Mouse (Mus musculus): Measurements from ENCODE around the gene Wdr72. TPM values are rescaled to one million over a fixed set of nuclear protein-coding genes. Genes with fewer than 3 reads are reported as not detected.

The Wdr72 gene
- 0.56 and 0.69 TPM in 2 replicates for polyA plus RNA-seq (2016; fragmentation: Nextera tagmentation; extraction: Ambion mirVana)

DNA sequence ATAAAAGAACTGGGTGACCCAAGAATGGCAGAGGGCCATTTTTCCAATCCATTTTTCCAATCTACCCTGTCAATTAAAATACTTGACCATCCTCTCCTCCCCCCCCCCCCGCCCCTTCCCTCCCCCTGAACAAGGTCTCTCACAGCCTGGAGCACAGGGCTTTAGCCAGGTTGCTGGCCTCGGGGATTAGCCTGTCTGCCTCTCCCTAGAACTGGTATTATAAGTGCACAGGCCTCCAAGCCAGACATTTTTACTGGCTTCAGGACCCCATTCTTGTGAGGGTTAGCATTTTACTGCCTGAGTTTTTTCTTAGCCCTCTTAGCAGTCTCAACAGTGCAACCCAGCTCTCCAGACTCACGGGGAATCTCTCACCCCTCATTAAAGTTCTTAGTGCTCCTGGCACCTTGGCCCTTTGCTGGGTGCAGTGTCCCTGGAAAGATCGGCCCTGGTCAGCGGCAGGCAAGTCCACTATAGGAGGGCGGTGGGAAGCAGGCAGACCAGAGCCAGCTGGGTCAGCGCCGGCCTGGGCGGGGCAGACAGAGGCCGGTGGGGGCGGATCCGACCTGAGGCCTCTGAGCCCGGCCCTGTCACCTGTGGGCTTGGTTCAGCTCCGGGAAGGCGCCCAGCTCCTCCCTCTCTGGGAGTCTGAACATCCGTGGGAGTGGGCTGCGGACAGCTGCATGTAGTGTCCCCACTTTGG lies at the start of gene Wdr72:
TSS of gene Wdr72 (plus strand) at position 596 of the 700 bp plus-strand sequence.
- 8% methylated on average over 16 of the region's 17 CpGs for WGBS
- H3K9ac ChIP-seq, result no peak within 1 kb of the TSS
- H3K27me3 ChIP-seq, result 0 out of 2 replicates have a peak, but pooled peaks cover 6% of the 10 kb centered on the region
- H3K4me2 ChIP-seq (replicated peaks), result peak within 1 kb of the TSS; percentile 48
- H3K4me1 ChIP-seq, result peaks cover 7% of the 10 kb centered on the region
- H3K9me3 ChIP-seq (replicated peaks), result no peaks in the 10 kb centered on the region
- no peaks in the 10 kb centered on the region for H3K36me3 ChIP-seq
- peak within 1 kb of the TSS; percentile 19 for H3K4me3 ChIP-seq
- ATAC-seq (ENCODE audit: low FRiP score), result no peak
- H3K27ac ChIP-seq, result no peak within 1 kb of the TSS

DNA sequence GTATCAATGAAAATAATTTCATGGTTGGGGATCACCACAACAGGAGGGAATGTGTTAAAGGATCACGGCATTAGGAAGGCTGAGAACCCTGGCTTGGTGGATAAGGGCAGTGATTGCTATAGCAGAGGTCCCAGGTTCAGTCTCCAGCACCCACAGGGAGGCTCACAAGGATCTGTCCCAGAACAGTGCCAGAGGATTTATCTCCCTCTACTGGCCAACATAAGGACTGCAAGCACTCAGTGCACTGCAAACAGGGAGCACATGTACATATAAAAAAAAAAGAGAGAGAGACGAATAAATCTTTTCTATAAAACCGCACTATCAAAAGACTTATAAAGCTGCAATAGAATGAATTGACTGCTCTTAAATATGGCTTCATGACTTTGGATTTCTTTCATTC lies 43.9 kb upstream of the Wdr72 start:
- no peak for ATAC-seq (ENCODE audit: low FRiP score)
- WGBS, result 86% methylated on average over 3 of the region's 3 CpGs

DNA sequence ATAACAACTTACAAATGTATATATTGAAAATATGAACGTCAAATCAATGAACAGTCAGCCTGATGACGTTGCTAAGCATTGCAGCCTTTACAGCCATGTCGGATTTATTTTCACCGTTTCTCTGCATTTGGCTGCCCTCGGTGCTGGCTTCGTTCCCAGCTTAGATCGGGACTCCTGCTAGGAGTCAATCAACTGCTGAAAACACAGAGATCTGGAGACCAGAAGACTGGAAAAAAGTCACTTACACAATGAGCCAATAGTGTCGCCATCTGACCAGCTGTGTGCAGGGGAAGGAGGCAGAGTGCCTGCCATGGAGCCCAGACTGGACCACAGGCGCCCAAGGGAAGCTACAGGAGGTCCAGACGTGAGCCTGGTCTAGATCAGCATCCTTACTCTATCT lies 43.4 kb upstream of the Wdr72 start:
- ATAC-seq (ENCODE audit: low FRiP score), result no peak

More for the DNA sequence above, 43.9 kb upstream of the Wdr72 start:
- Histone ChIP-seq H3K27ac (no peak overlapping the region), H3K4me2 (replicated peaks) (no peak overlapping the region), H3K9me3 (replicated peaks) (no peaks in the 10 kb centered on the region), H3K9ac (no peak overlapping the region), H3K4me3 (no peak overlapping the region), H3K27me3 (no peaks in the 10 kb centered on the region), H3K36me3 (no peaks in the 10 kb centered on the region), H3K4me1 (no peaks in the 10 kb centered on the region)

DNA sequence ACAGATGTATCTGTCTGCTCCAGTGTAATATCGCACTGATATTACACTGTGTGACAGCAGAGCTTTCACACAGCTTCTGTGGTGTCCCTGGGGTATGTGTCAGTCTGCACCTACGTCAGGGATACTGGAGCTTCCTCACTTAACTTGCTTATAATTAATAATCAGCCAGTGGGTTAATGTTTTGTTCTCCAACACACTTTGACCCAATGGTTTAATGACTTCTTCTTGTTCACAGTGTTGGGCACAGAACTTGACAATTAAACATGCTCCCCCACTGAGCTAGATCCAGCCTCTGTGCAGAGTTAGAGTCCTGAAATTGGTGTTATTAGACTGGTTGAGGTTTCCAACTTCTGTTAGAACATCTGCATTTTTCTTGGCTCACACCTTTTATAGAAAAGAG lies 34.2 kb upstream of the Wdr72 start:
- H3K4me3 ChIP-seq, result no peak overlapping the region
- no peak overlapping the region for H3K4me2 ChIP-seq (replicated peaks)
- no peak for ATAC-seq (ENCODE audit: low FRiP score)
- 68% methylated on average over 2 of the region's 2 CpGs for WGBS
- H3K36me3 ChIP-seq, result no peaks in the 10 kb centered on the region
- no peak overlapping the region for H3K27ac ChIP-seq
- no peaks in the 10 kb centered on the region for H3K27me3 ChIP-seq
- no peaks in the 10 kb centered on the region for H3K4me1 ChIP-seq
- H3K9me3 ChIP-seq (replicated peaks), result no peaks in the 10 kb centered on the region
- H3K9ac ChIP-seq, result no peak overlapping the region

More for the DNA sequence above, 43.4 kb upstream of the Wdr72 start:
- no peaks in the 10 kb centered on the region for H3K9me3 ChIP-seq (replicated peaks)
- H3K27me3 ChIP-seq, result no peaks in the 10 kb centered on the region
- H3K27ac ChIP-seq, result no peak overlapping the region
- no peak overlapping the region for H3K9ac ChIP-seq
- H3K4me2 ChIP-seq (replicated peaks), result no peak overlapping the region
- 65% methylated on average over 10 of the region's 10 CpGs for WGBS
- no peaks in the 10 kb centered on the region for H3K36me3 ChIP-seq
- no peaks in the 10 kb centered on the region for H3K4me1 ChIP-seq
- no peak overlapping the region for H3K4me3 ChIP-seq

DNA sequence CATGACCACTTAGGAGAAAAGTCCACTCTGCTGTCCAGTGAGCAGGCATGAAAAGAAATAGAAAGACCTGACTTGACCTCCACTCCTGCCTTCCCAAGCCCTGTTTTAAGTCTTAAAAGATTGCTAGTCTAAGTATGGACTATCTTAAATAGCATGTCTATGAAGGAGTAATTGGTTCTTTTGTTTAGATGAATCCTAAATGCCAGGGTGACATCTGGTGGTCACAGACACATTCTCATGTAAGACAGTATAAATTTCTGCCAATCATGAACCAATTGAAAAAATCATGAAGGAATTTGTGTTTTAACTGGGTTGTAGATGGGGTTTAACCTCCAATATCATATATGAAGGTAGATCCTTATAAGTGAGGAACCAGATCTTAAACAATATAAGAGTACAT lies 31.7 kb upstream of the Wdr72 start:
- Histone ChIP-seq H3K9ac (no peak overlapping the region), H3K9me3 (replicated peaks) (no peaks in the 10 kb centered on the region), H3K4me3 (no peak overlapping the region), H3K4me2 (replicated peaks) (no peak overlapping the region), H3K36me3 (no peaks in the 10 kb centered on the region), H3K27me3 (no peaks in the 10 kb centered on the region), H3K4me1 (no peaks in the 10 kb centered on the region), H3K27ac (no peak overlapping the region)
- ATAC-seq (ENCODE audit: low FRiP score), result no peak

DNA sequence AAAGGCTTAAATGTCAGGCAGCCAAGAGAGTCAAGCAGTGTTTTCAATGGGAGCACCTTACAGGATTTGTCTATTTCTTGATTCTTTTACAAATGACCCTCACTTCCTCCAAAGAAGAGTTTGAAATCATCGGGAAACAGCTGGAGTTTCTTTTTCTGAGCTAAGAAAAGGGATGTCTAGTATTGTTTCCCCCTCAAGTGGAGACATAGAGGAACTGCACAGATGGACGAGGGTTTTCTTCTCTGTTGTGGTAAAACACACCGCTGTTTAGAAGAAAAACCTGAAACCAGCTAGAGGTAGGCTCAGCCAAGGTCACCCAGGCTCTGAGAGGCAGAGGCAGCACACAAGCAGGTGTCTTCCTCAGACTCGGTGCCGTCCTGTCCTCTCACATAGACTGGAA lies 29.9 kb upstream of the Wdr72 start:
- Histone ChIP-seq H3K27me3 (no peaks in the 10 kb centered on the region), H3K4me1 (no peaks in the 10 kb centered on the region), H3K36me3 (no peaks in the 10 kb centered on the region), H3K9ac (no peak overlapping the region), H3K4me3 (no peak overlapping the region), H3K9me3 (replicated peaks) (no peaks in the 10 kb centered on the region), H3K27ac (no peak overlapping the region), H3K4me2 (replicated peaks) (no peak overlapping the region)
- WGBS, result 37% methylated on average over 5 of the region's 5 CpGs
- ATAC-seq (ENCODE audit: low FRiP score), result no peak

DNA sequence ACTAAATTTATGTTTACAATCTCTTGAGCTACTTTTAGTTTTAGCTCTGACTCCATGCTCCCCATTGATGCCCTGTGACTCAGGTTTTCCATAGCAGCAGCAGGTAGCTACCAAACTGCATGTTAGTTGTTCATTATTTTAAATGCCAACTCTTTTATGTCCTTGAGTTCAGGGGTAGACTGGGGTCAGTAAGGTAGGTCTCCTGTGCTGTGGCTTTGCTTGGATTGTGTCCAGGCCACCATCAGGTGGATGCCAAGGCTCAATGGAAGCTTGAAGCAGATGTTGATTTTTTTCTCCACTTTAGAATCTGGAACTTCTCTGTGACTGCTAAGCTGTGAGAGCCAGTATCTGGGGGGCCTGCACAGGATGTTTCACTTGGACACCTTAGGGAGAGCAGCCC lies 8.6 kb upstream of the Wdr72 start:
- ATAC-seq (ENCODE audit: low FRiP score), result no peak
- no peak overlapping the region for H3K9ac ChIP-seq
- H3K4me2 ChIP-seq (replicated peaks), result no peak overlapping the region
- no peak overlapping the region for H3K4me3 ChIP-seq
- H3K27ac ChIP-seq, result no peak overlapping the region
- H3K27me3 ChIP-seq, result no peaks in the 10 kb centered on the region
- H3K36me3 ChIP-seq, result no peaks in the 10 kb centered on the region
- no peaks in the 10 kb centered on the region for H3K4me1 ChIP-seq
- no peaks in the 10 kb centered on the region for H3K9me3 ChIP-seq (replicated peaks)

DNA sequence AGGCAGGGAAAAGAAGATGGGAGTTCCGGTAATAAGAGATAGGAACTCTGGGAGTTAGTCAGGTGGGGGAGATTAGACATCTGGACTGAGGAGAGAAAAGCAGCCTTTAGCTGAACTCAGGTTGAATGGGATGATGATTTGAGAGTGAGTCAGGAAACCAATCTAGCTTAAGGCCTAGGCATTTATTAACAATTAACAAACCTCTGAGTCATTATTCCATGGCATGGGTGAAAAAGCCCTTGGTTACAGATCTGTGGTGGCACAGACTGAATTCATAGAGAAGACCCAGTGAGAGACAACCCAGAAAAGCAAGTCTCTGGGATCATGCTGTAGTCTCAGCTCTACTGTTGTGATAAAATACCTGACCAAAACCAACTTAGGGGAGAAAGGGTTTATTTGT lies 7.5 kb upstream of the Wdr72 start:
- Histone ChIP-seq H3K36me3 (no peaks in the 10 kb centered on the region), H3K4me1 (no peaks in the 10 kb centered on the region), H3K27ac (no peak overlapping the region), H3K9ac (no peak overlapping the region), H3K4me2 (replicated peaks) (no peak overlapping the region), H3K27me3 (no peaks in the 10 kb centered on the region), H3K9me3 (replicated peaks) (no peaks in the 10 kb centered on the region), H3K4me3 (no peak overlapping the region)
- no peak for ATAC-seq (ENCODE audit: low FRiP score)
- 86% methylated on average over 1 of the region's 1 CpGs for WGBS

DNA sequence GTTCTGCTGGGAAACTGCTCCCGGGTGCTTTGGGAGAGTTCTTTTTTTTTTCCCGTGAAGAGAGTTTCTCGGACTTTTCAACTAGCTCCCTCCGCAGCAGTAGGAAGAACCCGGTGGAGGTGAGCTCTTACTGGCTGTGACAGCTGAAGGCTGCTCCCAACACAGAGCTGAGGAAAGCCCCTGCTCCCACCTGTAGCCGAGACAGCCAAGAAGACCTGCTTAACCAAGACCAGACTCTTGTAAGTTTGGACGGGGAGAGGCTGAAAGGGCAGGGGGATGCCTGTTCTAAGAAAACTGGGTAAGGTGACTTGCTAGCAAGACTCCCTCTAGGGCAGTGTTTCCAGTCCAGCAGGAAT lies 283 bp downstream of the Wdr72 start:
- Histone ChIP-seq H3K36me3 (no peaks in the 10 kb centered on the region), H3K4me1 (peaks cover 7% of the 10 kb centered on the region), H3K27me3 (0 out of 2 replicates have a peak, but pooled peaks cover 6% of the 10 kb centered on the region), H3K9me3 (replicated peaks) (no peaks in the 10 kb centered on the region), H3K27ac (no peak overlapping the region), H3K9ac (no peak overlapping the region), H3K4me2 (replicated peaks) (peak overlapping the region; percentile 48), H3K4me3 (peak overlapping the region; percentile 19)
- ATAC-seq (ENCODE audit: low FRiP score), result no peak
- WGBS, result 3% methylated on average over 7 of the region's 7 CpGs

DNA sequence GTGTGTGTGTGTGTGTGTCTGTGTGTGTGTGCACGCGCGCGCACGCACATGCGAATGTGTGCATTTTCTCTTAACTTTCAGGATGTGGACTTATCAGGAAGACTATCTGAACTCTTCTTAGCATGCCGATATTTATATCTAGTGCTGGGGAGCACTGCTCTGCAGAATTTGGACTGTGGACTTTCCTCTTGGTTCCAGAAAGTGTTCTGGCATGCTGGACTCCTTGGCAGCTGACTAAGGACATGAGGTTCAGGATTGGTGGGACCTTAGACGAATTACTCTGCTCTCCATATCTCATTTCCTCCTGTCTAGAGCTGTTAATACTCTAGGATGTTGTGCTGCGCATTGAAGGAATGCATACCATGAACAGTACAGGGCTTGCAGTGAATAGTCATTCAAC lies 2.4 kb downstream of the Wdr72 start:
- Histone ChIP-seq H3K4me3 (no peak overlapping the region), H3K4me1 (peaks cover 7% of the 10 kb centered on the region), H3K9me3 (replicated peaks) (no peaks in the 10 kb centered on the region), H3K27ac (no peak overlapping the region), H3K36me3 (no peaks in the 10 kb centered on the region), H3K4me2 (replicated peaks) (no peak overlapping the region), H3K9ac (no peak overlapping the region), H3K27me3 (0 out of 2 replicates have a peak, but pooled peaks cover 6% of the 10 kb centered on the region)
- WGBS, result 96% methylated on average over 9 of the region's 9 CpGs
- no peak for ATAC-seq (ENCODE audit: low FRiP score)

DNA sequence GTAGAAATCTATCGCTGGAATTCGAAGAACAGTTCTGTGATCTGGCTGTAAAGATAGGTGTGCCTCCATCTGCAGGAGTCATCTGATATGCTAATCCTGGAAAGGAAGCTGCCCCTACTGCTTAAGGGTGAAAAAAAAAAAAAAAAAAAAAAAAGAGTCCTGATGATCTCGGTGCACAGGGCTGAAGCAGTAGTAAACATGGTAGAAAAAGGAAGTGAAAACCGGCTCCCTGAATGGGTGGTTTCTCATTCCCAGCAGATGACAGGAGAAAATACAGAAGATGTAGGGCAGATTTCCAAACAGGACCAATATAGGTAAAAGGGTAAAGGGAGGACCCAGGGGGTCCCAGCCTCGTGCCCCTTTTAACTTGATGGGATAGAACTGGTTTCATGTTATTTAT lies 16.1 kb downstream of the Wdr72 start:
- no peak for ATAC-seq (ENCODE audit: low FRiP score)
- 67% methylated on average over 5 of the region's 5 CpGs for WGBS
- Histone ChIP-seq H3K4me2 (replicated peaks) (no peak overlapping the region), H3K27me3 (no peaks in the 10 kb centered on the region), H3K4me1 (no peaks in the 10 kb centered on the region), H3K9me3 (replicated peaks) (no peaks in the 10 kb centered on the region), H3K36me3 (no peaks in the 10 kb centered on the region), H3K9ac (no peak overlapping the region), H3K27ac (no peak overlapping the region), H3K4me3 (no peak overlapping the region)

DNA sequence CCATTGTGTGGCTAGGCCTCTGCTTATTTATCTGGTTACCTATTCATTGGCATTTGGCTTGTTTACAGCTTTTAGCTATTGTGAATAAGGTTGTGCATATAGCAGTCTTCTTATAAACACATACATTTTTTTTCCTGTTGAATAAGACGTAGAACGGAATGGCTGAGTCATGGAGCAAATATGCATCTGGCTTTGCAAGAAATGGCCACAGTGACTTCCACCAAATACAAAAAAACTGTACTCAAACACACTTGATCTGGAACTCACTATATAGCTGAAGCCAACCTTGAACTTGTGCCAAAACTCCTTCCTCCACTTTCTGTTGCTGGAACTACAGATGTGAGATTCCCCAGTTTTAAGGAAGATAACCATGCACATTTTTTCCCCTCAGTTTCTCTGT lies 23.9 kb downstream of the Wdr72 start:
- H3K4me3 ChIP-seq, result no peak overlapping the region
- no peaks in the 10 kb centered on the region for H3K9me3 ChIP-seq (replicated peaks)
- H3K27ac ChIP-seq, result no peak overlapping the region
- 85% methylated on average over 2 of the region's 2 CpGs for WGBS
- H3K9ac ChIP-seq, result no peak overlapping the region
- no peaks in the 10 kb centered on the region for H3K36me3 ChIP-seq
- no peaks in the 10 kb centered on the region for H3K27me3 ChIP-seq
- H3K4me1 ChIP-seq, result no peaks in the 10 kb centered on the region
- no peak for ATAC-seq (ENCODE audit: low FRiP score)
- H3K4me2 ChIP-seq (replicated peaks), result no peak overlapping the region

DNA sequence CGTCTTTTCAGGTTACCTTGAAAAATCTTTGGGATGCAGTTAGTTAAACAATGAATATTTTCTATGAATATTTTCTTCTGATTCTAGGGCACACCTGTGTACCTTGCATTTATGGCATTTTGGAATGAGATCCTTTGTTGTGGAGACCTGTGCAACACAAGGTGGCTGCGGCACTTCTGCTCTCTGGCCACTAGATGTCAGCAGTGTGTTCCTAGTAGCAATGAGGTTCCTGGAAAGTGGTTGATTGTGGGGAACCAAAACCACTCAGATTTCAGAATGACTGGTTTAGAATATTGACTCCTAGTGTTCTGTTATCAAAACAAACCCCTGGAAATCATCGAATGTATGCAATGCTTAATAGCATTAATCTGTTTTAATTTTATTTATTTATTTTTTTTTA lies 31.7 kb downstream of the Wdr72 start:
- no peak for ATAC-seq (ENCODE audit: low FRiP score)
- H3K36me3 ChIP-seq, result no peaks in the 10 kb centered on the region
- peaks cover 6% of the 10 kb centered on the region for H3K27me3 ChIP-seq

More for the DNA sequence above, 31.7 kb downstream of the Wdr72 start:
- H3K27ac ChIP-seq, result no peak overlapping the region
- 5% methylated on average over 3 of the region's 3 CpGs for WGBS
- no peak overlapping the region for H3K4me2 ChIP-seq (replicated peaks)
- no peak overlapping the region for H3K4me3 ChIP-seq
- no peaks in the 10 kb centered on the region for H3K4me1 ChIP-seq
- H3K9ac ChIP-seq, result no peak overlapping the region
- no peaks in the 10 kb centered on the region for H3K9me3 ChIP-seq (replicated peaks)
